In the genomic region with DNA sequence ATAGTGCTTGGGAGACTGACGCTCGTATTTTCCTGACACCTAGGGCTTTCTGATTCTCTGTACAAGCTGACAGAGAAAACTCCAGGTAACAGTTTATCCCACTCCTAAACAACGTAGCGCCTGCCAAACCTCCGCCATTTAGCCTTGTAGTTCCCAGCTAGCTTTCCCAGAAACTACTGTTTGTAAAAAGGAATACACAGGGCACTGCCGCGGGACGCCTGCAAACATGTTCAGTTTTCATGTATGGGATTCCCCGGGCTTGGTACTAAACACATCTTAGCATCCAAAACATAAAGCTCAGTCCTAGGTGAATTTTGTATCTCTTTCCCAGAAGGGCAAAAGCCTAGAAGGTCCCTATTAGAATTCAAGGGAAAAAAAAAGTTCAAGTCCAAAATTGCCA, we compare ENCODE assay signal across 8 mouse cellular contexts. TPM values are rescaled to one million over a fixed set of nuclear protein-coding genes. Genes with fewer than 3 reads are reported as not detected.
A peak's percentile ranks its signal among the peaks of the same experiment; 100 is the strongest.
DNase-seq lines count a peak whose midpoint lies in the region; ATAC-seq and TF ChIP-seq lines count a peak whose summit lies in the region.

No protein-coding gene starts in this region.

- no peaks in the 10 kb centered on the region for H3K36me3 ChIP-seq in heart, embryonic 12.5 days
- H3K36me3 ChIP-seq in ES-Bruce4 (ENCODE audit: control insufficient read depth, insufficient read depth, low read length, poor library complexity, severe bottlenecking), result no peaks in the 10 kb centered on the region
- H3K36me3 ChIP-seq in hindbrain, embryonic 11.5 days (ENCODE audit: control insufficient read depth, insufficient read depth, low read length), result no peaks in the 10 kb centered on the region
- H3K36me3 ChIP-seq in macrophage (ENCODE audit: inconsistent target), result no peaks in the 10 kb centered on the region

- DNase-seq in heart, postnatal 14 days, result no peak
- DNase-seq in hindbrain, embryonic 11.5 days (ENCODE audit: low spot score), result no peak
- no peak for DNase-seq in natural killer cell, adult 2 months (ENCODE audit: low spot score in 2 of 2)
- no peak for DNase-seq in right cerebral cortex, adult 2 months (ENCODE audit: low spot score in 2 of 2)
- no peak for DNase-seq in retina, postnatal 1 day

- TF ChIP-seq EP300 in ES-Bruce4 (IDR thresholded peaks at IDR 0.05; ENCODE audit: insufficient read depth, low read depth, low read length), result no peak

- no peak for TF ChIP-seq POLR2A in ES-Bruce4 (IDR thresholded peaks at IDR 0.05; ENCODE audit: insufficient read depth, low read length)

- ATAC-seq in heart, embryonic 12.5 days (ENCODE audit: insufficient number of reproducible peaks, low FRiP score), result no peak
- no peak for ATAC-seq in hindbrain, embryonic 11.5 days (ENCODE audit: low FRiP score)

- H3K9ac ChIP-seq in heart, embryonic 12.5 days, result no peak overlapping the region
- peak overlapping the region; percentile 49 for H3K9ac ChIP-seq in ES-Bruce4 (ENCODE audit: low read depth, poor library complexity, severe bottlenecking)
- 0 out of 2 replicates have a peak overlapping the region, but pooled peaks have one; percentile 7 for H3K9ac ChIP-seq in hindbrain, embryonic 11.5 days (ENCODE audit: low read depth, low read length)

- peaks cover 5% of the 10 kb centered on the region; the same call in 1 of the 2 replicates for H3K4me1 ChIP-seq in heart, embryonic 12.5 days (replicated peaks)
- no peaks in the 10 kb centered on the region for H3K4me1 ChIP-seq in ES-Bruce4 (ENCODE audit: control insufficient read depth, insufficient read depth, low read length)
- no peaks in the 10 kb centered on the region for H3K4me1 ChIP-seq in hindbrain, embryonic 11.5 days (replicated peaks; ENCODE audit: control insufficient read depth, insufficient read depth, low read length)

- 77% methylated on average over 9 of the region's 9 CpGs for WGBS in heart, embryonic 12.5 days
- WGBS in hindbrain, embryonic 11.5 days, result 81% methylated on average over 9 of the region's 9 CpGs
- 88% methylated on average over 9 of the region's 9 CpGs for WGBS in macrophage (ENCODE audit: missing documents)

- no peaks in the 10 kb centered on the region for H3K9me3 ChIP-seq in heart, embryonic 12.5 days (replicated peaks)
- no peaks in the 10 kb centered on the region for H3K9me3 ChIP-seq in ES-Bruce4 (replicated peaks; ENCODE audit: control insufficient read depth, insufficient read depth, low read length, poor library complexity, severe bottlenecking)
- no peaks in the 10 kb centered on the region for H3K9me3 ChIP-seq in hindbrain, embryonic 11.5 days (ENCODE audit: control insufficient read depth, low read length)

- TF ChIP-seq CTCF in ES-Bruce4 (IDR thresholded peaks at IDR 0.05; ENCODE audit: low read depth, low read length), result no peak

- 0 out of 2 replicates have a peak overlapping the region, but pooled peaks have one; percentile 10 for H3K4me2 ChIP-seq in heart, embryonic 12.5 days
- no peak overlapping the region; the same call in 1 of the 2 replicates for H3K4me2 ChIP-seq in hindbrain, embryonic 11.5 days (replicated peaks; ENCODE audit: low read depth, low read length)

- peaks cover 18% of the 10 kb centered on the region for H3K27me3 ChIP-seq in heart, embryonic 12.5 days (replicated peaks)
- no peaks in the 10 kb centered on the region for H3K27me3 ChIP-seq in ES-Bruce4 (ENCODE audit: control insufficient read depth, insufficient read depth, low read length, poor library complexity, severe bottlenecking)
- no peaks in the 10 kb centered on the region for H3K27me3 ChIP-seq in hindbrain, embryonic 11.5 days (ENCODE audit: control insufficient read depth, insufficient read depth, low read length)

- no peaks in the 10 kb centered on the region for H3K79me2 ChIP-seq in macrophage (ENCODE audit: inconsistent target)

- intact Hi-C loops in heart, postnatal 14 days (cut with DNase I), result loop anchor here (5.0 kb wide), 2 partner anchors 53 to 118 kb away; no protein-coding TSS in a partner anchor

- no peak overlapping the region for H3K4me3 ChIP-seq in heart, embryonic 12.5 days
- peak overlapping the region; percentile 34 for H3K4me3 ChIP-seq in ES-Bruce4 (ENCODE audit: low read depth, low read length)
- H3K4me3 ChIP-seq in hindbrain, embryonic 11.5 days (ENCODE audit: low read depth, low read length), result no peak overlapping the region
- H3K4me3 ChIP-seq in macrophage (ENCODE audit: inconsistent target), result peak overlapping the region; percentile 61

- no peak overlapping the region for H3K27ac ChIP-seq in heart, embryonic 12.5 days (ENCODE audit: poor library complexity, severe bottlenecking)
- no peak overlapping the region; the same call in 1 of the 2 replicates for H3K27ac ChIP-seq in ES-Bruce4 (ENCODE audit: insufficient read depth, low read length)
- H3K27ac ChIP-seq in hindbrain, embryonic 11.5 days (ENCODE audit: low read depth, low read length), result no peak overlapping the region
- H3K27ac ChIP-seq in macrophage, result no peak overlapping the region

RNA-seq across cellular contexts. Expression of gene Glyctk, which starts 1.3 kb away (rescaled TPM):
- 1.1 TPM in 2 replicates for polyA plus RNA-seq in heart, embryonic 12.5 days (2016; fragmentation: Nextera tagmentation; extraction: Ambion mirVana)
- total RNA-seq in heart, postnatal 14 days (2021), result 1 to 10 TPM; 1.3 to 1.7 TPM
- polyA plus RNA-seq in ES-Bruce4 (2011; ENCODE audit: insufficient read depth, insufficient read length, low read depth, missing spikeins) (0.97 and 1.1 TPM in 2 replicates), macrophage (2018) (0.34 to 0.83 TPM (median 0.61 TPM) in 3 replicates)
- polyA plus RNA-seq in hindbrain, embryonic 11.5 days (2014; fragmentation: Nextera tagmentation; extraction: Ambion mirVana), result 3.9 and 4.9 TPM in 2 replicates
- 1 to 10 TPM in 13 of 26 experiments, under 1 TPM in 10, not detected in 3; 0.19 to 3.7 (median 1.1) TPM for total RNA-seq in macrophage (2018; cell fraction: chromatin; rRNA removed)
- 1 to 10 TPM in 6 of 26 experiments, under 1 TPM in 20; 0.19 to 2.5 (median 0.81) TPM for total RNA-seq in macrophage (2018; cell fraction: cytosol; rRNA removed)
- 1 to 10 TPM in 15 of 26 experiments, under 1 TPM in 11; 0.34 to 3.5 (median 1.1) TPM for total RNA-seq in macrophage (2018; cell fraction: nucleus; rRNA removed)

RNA-seq across cellular contexts. Expression of gene Wdr82, which starts 11.5 kb away (rescaled TPM):
- 23.6 and 23.7 TPM in 2 replicates for polyA plus RNA-seq in heart, embryonic 12.5 days (2016; fragmentation: Nextera tagmentation; extraction: Ambion mirVana)
- total RNA-seq in heart, postnatal 14 days (2021), result 10 to 100 TPM; 54.4 to 63.1 TPM
- polyA plus RNA-seq in ES-Bruce4 (2011; ENCODE audit: insufficient read depth, insufficient read length, low read depth, missing spikeins) (118 and 122 TPM in 2 replicates), macrophage (2018) (22.0 to 38.9 TPM (median 30.1 TPM) in 3 replicates)
- 32.7 and 32.8 TPM in 2 replicates for polyA plus RNA-seq in hindbrain, embryonic 11.5 days (2014; fragmentation: Nextera tagmentation; extraction: Ambion mirVana)
- total RNA-seq in macrophage (2018; cell fraction: chromatin; rRNA removed), result 10 to 100 TPM; 22.3 to 68.0 (median 42.6) TPM
- 10 to 100 TPM; 27.5 to 50.7 (median 39.1) TPM for total RNA-seq in macrophage (2018; cell fraction: cytosol; rRNA removed)
- 10 to 100 TPM; 28.3 to 71.2 (median 43.9) TPM for total RNA-seq in macrophage (2018; cell fraction: nucleus; rRNA removed)

RNA-seq across cellular contexts. Expression of gene Ppm1m, which starts 40.3 kb away (rescaled TPM):
- 30.7 and 34.1 TPM in 2 replicates for polyA plus RNA-seq in heart, embryonic 12.5 days (2016; fragmentation: Nextera tagmentation; extraction: Ambion mirVana)
- 10 to 100 TPM; 11.8 to 15.2 TPM for total RNA-seq in heart, postnatal 14 days (2021)
- polyA plus RNA-seq in ES-Bruce4 (2011; ENCODE audit: insufficient read depth, insufficient read length, low read depth, missing spikeins) (23.2 and 23.4 TPM in 2 replicates), macrophage (2018) (11.4 to 23.0 TPM (median 20.3 TPM) in 3 replicates)
- 21.7 TPM in 2 replicates for polyA plus RNA-seq in hindbrain, embryonic 11.5 days (2014; fragmentation: Nextera tagmentation; extraction: Ambion mirVana)
- total RNA-seq in macrophage (2018; cell fraction: chromatin; rRNA removed), result 10 to 100 TPM in 22 of 26 experiments, 1 to 10 TPM in 4; 4.4 to 53.3 (median 21.1) TPM
- 10 to 100 TPM; 12.8 to 29.1 (median 19.8) TPM for total RNA-seq in macrophage (2018; cell fraction: cytosol; rRNA removed)
- total RNA-seq in macrophage (2018; cell fraction: nucleus; rRNA removed), result 10 to 100 TPM in 22 of 26 experiments, 1 to 10 TPM in 4; 6.9 to 38.6 (median 17.5) TPM

RNA-seq across cellular contexts. Expression of gene Twf2, which starts 43.7 kb away (rescaled TPM):
- 52.9 and 53.9 TPM in 2 replicates for polyA plus RNA-seq in heart, embryonic 12.5 days (2016; fragmentation: Nextera tagmentation; extraction: Ambion mirVana)
- 100 to 1,000 TPM; 122 to 142 TPM for total RNA-seq in heart, postnatal 14 days (2021)
- polyA plus RNA-seq in ES-Bruce4 (2011; ENCODE audit: insufficient read depth, insufficient read length, low read depth, missing spikeins) (27.3 and 36.7 TPM in 2 replicates), macrophage (2018) (37.5 to 79.0 TPM (median 76.6 TPM) in 3 replicates)
- polyA plus RNA-seq in hindbrain, embryonic 11.5 days (2014; fragmentation: Nextera tagmentation; extraction: Ambion mirVana), result 57.3 and 59.6 TPM in 2 replicates
- total RNA-seq in macrophage (2018; cell fraction: chromatin; rRNA removed), result 10 to 100 TPM in 21 of 26 experiments, 1 to 10 TPM in 5; 4.4 to 82.2 (median 27.6) TPM
- total RNA-seq in macrophage (2018; cell fraction: cytosol; rRNA removed), result 100 to 1,000 TPM in 6 of 26 experiments, 10 to 100 TPM in 20; 38.6 to 130 (median 74.2) TPM
- total RNA-seq in macrophage (2018; cell fraction: nucleus; rRNA removed), result 10 to 100 TPM; 12.8 to 76.0 (median 32.1) TPM

Comparison
In these comparisons a context has a peak if more than half of its experiments do, and no peak if none do; other contexts are left out.
1. H3K4me3 ChIP-seq: peak in ES-Bruce4 (single experiment) and macrophage (single experiment); none in heart, embryonic 12.5 days (single experiment) and hindbrain, embryonic 11.5 days (single experiment).